Mouse (Mus musculus) heart, embryonic 14.5 days (tissue): Measurements from ENCODE around the gene Cacng1. TPM values are rescaled to one million over a fixed set of nuclear protein-coding genes. Genes with fewer than 3 reads are reported as not detected.

ENCODE experiments used
- ATAC-seq: fragments of 200-750 bp; cut with Nextera tagmentation; 2 replicates; pipeline ENCODE4 v1.8.0; 2017; ENCODE audit warnings: low read depth, moderate TSS enrichment; ENCODE audit not compliant: insufficient number of reproducible peaks, insufficient read depth, low FRiP score
- H3K27ac ChIP-seq, 2 experiments: fragments of 200-500 bp in 1 of 2; fragments of 300-500 bp in 1 of 2; sonication (generic) in 1 of 2; replicated peaks in 1 of 2; 2 replicates each; pipeline ENCODE4 v1.5.1; 2012 to 2014; ENCODE audit warnings: low read depth in 2 of 2, low read length in 2 of 2, control low read depth in 1 of 2, mild to moderate bottlenecking in 1 of 2, mixed read lengths in 1 of 2; ENCODE audit not compliant: control insufficient read depth in 1 of 2, insufficient read depth in 1 of 2
- H3K27me3 ChIP-seq: fragments of 300-500 bp; sonication (generic); 2 replicates; pipeline ENCODE4 v1.6.1; 2014; ENCODE audit warnings: mild to moderate bottlenecking, low read length, control low read depth; ENCODE audit not compliant: control insufficient read depth, insufficient read depth
- H3K36me3 ChIP-seq: fragments of 300-500 bp; sonication (generic); 2 replicates; pipeline ENCODE4 v1.6.1; 2014; ENCODE audit warnings: mild to moderate bottlenecking, control low read depth, low read length, mixed read lengths; ENCODE audit not compliant: control insufficient read depth, insufficient read depth
- H3K4me1 ChIP-seq, 2 experiments: fragments of 200-500 bp in 1 of 2; fragments of 300-500 bp in 1 of 2; sonication (generic) in 1 of 2; 2 replicates each; pipeline ENCODE4 v1.6.1; 2012 to 2014; ENCODE audit warnings: low read length in 2 of 2, control low read depth in 1 of 2, mixed read lengths in 1 of 2; ENCODE audit not compliant: control insufficient read depth in 2 of 2, insufficient read depth in 2 of 2
- H3K4me2 ChIP-seq: fragments of 300-500 bp; sonication (generic); 2 replicates; pipeline ENCODE4 v1.6.1; 2014; ENCODE audit warnings: mild to moderate bottlenecking, low read length
- H3K4me3 ChIP-seq, 2 experiments: fragments of 200-500 bp in 1 of 2; fragments of 300-500 bp in 1 of 2; sonication (generic) in 1 of 2; 2 replicates each; pipeline ENCODE4 v1.5.1; 2012 to 2014; ENCODE audit warnings: low read length in 2 of 2, mild to moderate bottlenecking in 2 of 2, control low read depth in 1 of 2, low read depth in 1 of 2, moderate library complexity in 1 of 2; ENCODE audit not compliant: control insufficient read depth in 1 of 2, insufficient read depth in 1 of 2
- H3K9ac ChIP-seq: fragments of 300-500 bp; sonication (generic); 2 replicates; pipeline ENCODE4 v1.6.1; 2014; ENCODE audit warnings: mild to moderate bottlenecking, low read length
- H3K9me3 ChIP-seq: fragments of 300-500 bp; sonication (generic); 2 replicates; pipeline ENCODE4 v1.6.1; 2016; ENCODE audit warnings: low read length, control low read depth; ENCODE audit not compliant: control insufficient read depth
- WGBS: fragments of 180-500 bp; shearing (Covaris S2); extraction: QIAGEN DNeasy Blood & Tissue Kit; methylation state at CpG from one replicate; pipeline ENCODE4 v1.1.7; 2014; 5-methylcytosine and 5-hydroxymethylcytosine counted together
- polyA plus RNA-seq: library from polyadenylated mRNA; unstranded; fragments of >200 nt; fragmentation: Nextera tagmentation; extraction: Ambion mirVana; gene quantifications from 2 replicates; pipeline ENCODE4 v1.2.1, GENCODE M21; 2014

Gene Cacng1
- polyA plus RNA-seq, 1 experiment from 2014 or later, result 0.32 TPM

- Histone ChIP-seq H3K27me3 (no peaks in the 10 kb centered on the region), H3K36me3 (no peaks in the 10 kb centered on the region), H3K9me3 (no peaks in the 10 kb centered on the region), H3K9ac (no peak overlapping the region), H3K4me1 (no peaks in the 10 kb centered on the region), H3K4me3 (no peak overlapping the region), H3K4me2 (no peak overlapping the region), H3K27ac (no peak overlapping the region)
- no peak for ATAC-seq
- WGBS, result 71% methylated on average over 13 of the region's 13 CpGs
Observed at GRCm38 (mm10) chr11:107728073-107728863, 11.9 kb upstream of the Cacng1 start.

DNA sequence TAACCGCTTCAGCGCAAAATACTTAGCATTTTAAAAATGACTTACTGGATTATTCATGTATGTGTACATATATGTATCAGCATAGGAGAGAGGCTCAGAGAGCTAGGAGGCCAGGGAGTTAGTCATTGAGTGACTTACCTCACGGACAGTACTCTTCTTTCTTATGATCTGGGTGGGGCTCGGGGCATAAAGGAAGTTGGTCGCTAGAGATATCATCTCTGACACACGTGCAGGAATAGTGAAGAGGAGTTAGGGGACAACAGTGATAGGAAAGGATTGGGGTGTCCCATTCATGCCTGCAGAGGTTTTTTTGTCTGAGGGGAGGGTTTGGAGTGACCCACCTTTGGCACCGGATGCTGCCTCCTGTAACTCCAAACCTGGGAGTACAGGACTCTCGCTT is 8.3 kb upstream of the Cacng1 start:
- Histone ChIP-seq H3K27me3 (no peaks in the 10 kb centered on the region), H3K4me1 (no peaks in the 10 kb centered on the region), H3K9me3 (no peaks in the 10 kb centered on the region), H3K9ac (no peak overlapping the region), H3K4me2 (no peak overlapping the region), H3K36me3 (no peaks in the 10 kb centered on the region), H3K27ac (no peak overlapping the region), H3K4me3 (no peak overlapping the region)
- ATAC-seq, result no peak
- 80% methylated on average over 8 of the region's 8 CpGs for WGBS

DNA sequence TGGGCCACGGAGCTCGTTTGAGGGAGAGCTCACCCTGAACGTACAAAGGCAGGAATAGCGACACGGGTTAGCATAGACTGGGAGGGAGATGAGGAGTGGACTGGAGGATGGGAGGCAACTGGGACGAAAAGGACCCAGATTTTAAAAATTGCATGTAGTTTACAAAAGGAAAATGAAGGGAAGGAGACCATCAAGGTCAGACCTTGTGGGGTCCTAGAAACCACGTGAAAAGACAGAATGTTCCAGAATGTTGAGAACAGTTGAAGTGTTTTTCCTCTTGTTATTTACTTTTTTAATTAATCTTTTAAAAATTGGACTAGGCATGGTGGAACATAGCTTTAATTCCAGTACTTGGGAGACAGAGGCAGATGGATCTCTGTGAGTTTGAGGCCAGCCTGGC is 4.7 kb upstream of the Cacng1 start:
- ATAC-seq, result no peak
- 78% methylated on average over 7 of the region's 7 CpGs for WGBS
- Histone ChIP-seq H3K9ac (no peak overlapping the region), H3K27ac (no peak overlapping the region), H3K4me2 (no peak overlapping the region), H3K9me3 (peaks cover 6% of the 10 kb centered on the region; the same call in 1 of the 2 replicates), H3K27me3 (no peaks in the 10 kb centered on the region), H3K36me3 (no peaks in the 10 kb centered on the region), H3K4me3 (no peak overlapping the region), H3K4me1 (no peaks in the 10 kb centered on the region)

- no peak overlapping the region for H3K9ac ChIP-seq
- no peak overlapping the region for H3K27ac ChIP-seq
- WGBS, result 86% methylated on average over 9 of the region's 9 CpGs
- no peaks in the 10 kb centered on the region for H3K4me1 ChIP-seq
- no peak overlapping the region for H3K4me2 ChIP-seq
- no peaks in the 10 kb centered on the region for H3K36me3 ChIP-seq
- no peak overlapping the region for H3K4me3 ChIP-seq
- ATAC-seq, result no peak
- no peaks in the 10 kb centered on the region for H3K27me3 ChIP-seq
- peaks cover 6% of the 10 kb centered on the region; the same call in 1 of the 2 replicates for H3K9me3 ChIP-seq
Observed at GRCm38 (mm10) chr11:107720264-107721021, 4.1 kb upstream of the Cacng1 start.

- Histone ChIP-seq H3K4me1 (no peaks in the 10 kb centered on the region), H3K4me3 (no peak overlapping the region), H3K27me3 (no peaks in the 10 kb centered on the region), H3K4me2 (no peak overlapping the region), H3K27ac (no peak overlapping the region), H3K9ac (no peak overlapping the region), H3K36me3 (no peaks in the 10 kb centered on the region), H3K9me3 (peaks cover 6% of the 10 kb centered on the region; the same call in 1 of the 2 replicates)
- ATAC-seq, result no peak
- 77% methylated on average over 7 of the region's 7 CpGs for WGBS
Observed at GRCm38 (mm10) chr11:107714368-107714767, 2.0 kb downstream of the Cacng1 start.

GRCm38 (mm10) chr11:107710379-107710778 is 5.9 kb downstream of the Cacng1 start:
- Histone ChIP-seq H3K9ac (no peak overlapping the region), H3K27me3 (no peaks in the 10 kb centered on the region), H3K4me2 (no peak overlapping the region), H3K36me3 (no peaks in the 10 kb centered on the region), H3K4me1 (no peaks in the 10 kb centered on the region), H3K9me3 (no peaks in the 10 kb centered on the region), H3K27ac (no peak overlapping the region), H3K4me3 (no peak overlapping the region)
- no peak for ATAC-seq
- 36% methylated on average over 3 of the region's 3 CpGs for WGBS

DNA sequence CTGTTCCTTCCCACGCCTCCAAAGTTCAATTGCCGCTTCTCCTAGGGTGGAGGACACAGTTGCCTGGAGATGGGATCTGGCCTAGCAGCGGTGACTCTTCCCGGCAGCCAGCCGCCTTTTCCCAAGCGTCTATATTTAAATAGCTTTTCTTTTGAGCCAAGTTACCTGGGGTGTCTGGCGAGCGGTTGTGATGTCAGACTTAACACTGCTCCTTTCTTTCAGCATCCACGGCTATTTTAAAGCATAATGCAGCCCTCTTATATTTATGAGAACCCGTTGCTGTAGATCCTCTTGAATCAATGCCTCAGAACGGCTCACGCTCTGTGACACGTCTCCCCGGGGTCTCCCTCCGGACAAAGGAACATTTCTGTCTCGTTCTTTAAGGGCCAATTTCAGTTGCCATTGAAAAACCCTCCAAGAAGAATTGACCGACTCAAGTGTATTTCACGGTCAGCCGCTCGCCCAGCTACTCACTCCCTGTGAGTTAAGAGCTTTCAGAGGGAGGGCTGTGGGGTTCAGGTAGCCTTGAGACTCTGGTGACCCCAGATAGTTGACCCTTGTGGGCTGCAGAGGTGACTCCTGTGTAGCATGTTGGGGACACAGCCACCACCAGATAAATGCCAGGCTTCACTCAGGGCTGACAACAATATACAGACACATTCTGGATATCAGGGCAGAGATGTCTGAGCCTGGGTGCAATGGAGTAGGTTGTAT is 8.3 kb downstream of the Cacng1 start:
- Histone ChIP-seq H3K36me3 (no peaks in the 10 kb centered on the region), H3K9me3 (no peaks in the 10 kb centered on the region), H3K4me1 (peaks cover 3 to 4% of the 10 kb centered on the region in 2 experiments; a peak in 1 of 4 replicates), H3K4me3 (no peak overlapping the region), H3K27me3 (no peaks in the 10 kb centered on the region), H3K27ac (no peak overlapping the region), H3K9ac (no peak overlapping the region), H3K4me2 (no peak overlapping the region)
- WGBS, result 75% methylated on average over 20 of the region's 20 CpGs
- ATAC-seq, result no peak
